Mouse (Mus musculus) adrenal gland, postnatal 25 days (tissue): Measurements from ENCODE around the gene Lrrn3. TPM values are rescaled to one million over a fixed set of nuclear protein-coding genes. Genes with fewer than 3 reads are reported as not detected.
A peak's percentile ranks its signal among the peaks of the same experiment; 100 is the strongest.

ENCODE experiments used
- DNase-seq: peaks from one replicate; pipeline ENCODE4 v3.0.0; 2021; ENCODE audit warnings: mixed read lengths
- long read RNA-seq: library from polyadenylated mRNA; stranded (forward); transcript quantifications from one replicate; pipeline ENCODE4 v2.0.0, GENCODE M21; 2021
- total RNA-seq: library from RNA; stranded (reverse); gene quantifications from 2 replicates; pipeline ENCODE4 v1.2.3, GENCODE M21; 2021

Lrrn3 gene
- 32.9 and 40.3 TPM in 2 replicates for total RNA-seq
- long read RNA-seq, transcript Lrrn3-201 (2 exons, 3,865 nt): major isoform, 19 of 24 reads
- long read RNA-seq, partial matches to known transcripts: 1 of 24 reads
- long read RNA-seq, other reads (novel, unspliced or antisense): 4 of 24 reads

DNA sequence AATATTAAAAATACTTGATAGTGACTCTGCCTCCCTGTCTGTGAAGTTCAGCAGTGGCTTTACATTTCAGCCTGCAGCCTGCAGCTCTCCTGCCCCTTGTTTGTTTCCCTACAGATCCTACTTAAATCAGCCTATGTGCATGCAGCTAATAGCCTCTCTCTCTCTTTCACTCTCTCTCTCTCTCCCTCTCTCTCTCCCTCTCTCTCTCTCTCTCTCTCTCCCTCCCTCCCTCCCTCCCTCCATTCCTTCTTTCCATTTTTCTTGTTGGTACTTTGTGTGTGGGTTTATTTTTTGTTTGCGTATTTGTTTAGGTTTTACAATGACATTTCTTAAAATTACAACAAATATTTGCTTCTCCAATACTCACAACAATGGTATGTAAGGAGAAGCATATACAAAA is at the start of gene Lrrn3:
TSS of gene Lrrn3 (minus strand) at position 101 of the 400 bp plus-strand sequence.
- no peak for DNase-seq

- no peak for DNase-seq
Measured at GRCm38 (mm10) chr12:41528410-41528809, 42.2 kb upstream of the Lrrn3 start.

DNA sequence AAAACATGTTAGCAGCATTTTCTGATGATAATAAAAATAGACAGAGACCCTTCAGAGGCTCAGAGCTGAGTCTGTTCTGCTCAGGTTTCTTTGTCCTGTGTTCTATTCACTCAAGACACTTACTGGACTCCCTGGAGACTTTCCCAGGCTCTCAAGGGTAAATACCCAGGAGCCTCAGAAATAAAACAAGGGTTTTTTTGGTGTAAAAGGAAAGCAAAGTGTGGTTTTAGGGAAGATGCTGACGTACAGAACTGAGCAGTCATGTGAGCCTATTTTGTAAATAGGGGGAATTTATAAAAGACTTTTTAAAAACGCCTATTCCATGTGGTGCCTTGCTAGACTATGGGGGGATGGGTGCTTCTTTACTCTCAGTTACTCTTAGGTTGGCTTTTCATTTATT is 40.5 kb upstream of the Lrrn3 start:
- DNase-seq: no peak

GRCm38 (mm10) chr12:41521671-41522070 is 35.4 kb upstream of the Lrrn3 start:
- peak; percentile 15 for DNase-seq

DNA sequence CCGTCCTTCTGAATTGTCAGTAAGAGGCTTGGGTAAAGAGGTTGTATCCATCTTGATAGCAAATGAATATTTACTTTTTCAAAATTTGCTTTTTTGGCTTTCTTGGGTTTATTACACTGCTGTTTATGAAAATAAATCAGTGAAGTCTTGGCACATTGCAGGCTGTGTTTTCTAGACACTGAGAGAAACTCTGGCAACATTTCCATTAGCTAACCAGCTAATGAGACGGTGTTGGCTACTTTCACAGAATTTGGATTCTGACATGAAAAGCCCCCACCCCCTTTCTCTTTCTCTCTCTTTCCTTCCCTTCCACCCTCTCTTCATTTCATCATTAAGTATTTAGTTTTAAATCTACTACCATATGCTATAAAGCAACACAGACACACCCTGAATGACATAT is 34.1 kb upstream of the Lrrn3 start:
- no peak for DNase-seq

DNA sequence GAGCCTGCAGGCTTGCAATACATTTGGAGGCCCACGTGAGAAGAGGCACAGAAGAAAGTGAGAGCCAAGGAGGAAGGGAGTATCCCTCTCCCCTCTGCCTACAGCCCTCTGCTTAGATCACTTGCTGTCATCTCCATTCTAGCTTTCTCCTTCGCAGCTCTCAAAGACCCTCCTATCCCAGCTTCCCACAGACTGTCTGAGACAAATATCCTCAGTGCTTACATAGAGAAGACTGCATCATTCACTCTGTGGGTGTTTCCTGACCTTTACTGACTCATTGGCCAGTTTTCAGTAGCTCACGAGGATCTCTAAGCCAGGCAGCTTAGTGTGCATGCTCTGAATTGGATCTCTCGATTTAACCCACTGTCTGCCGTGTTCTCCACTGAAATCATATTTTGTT is 32.7 kb upstream of the Lrrn3 start:
- no peak for DNase-seq

- no peak for DNase-seq
Measured at GRCm38 (mm10) chr12:41510588-41510987, 24.4 kb upstream of the Lrrn3 start.

DNA sequence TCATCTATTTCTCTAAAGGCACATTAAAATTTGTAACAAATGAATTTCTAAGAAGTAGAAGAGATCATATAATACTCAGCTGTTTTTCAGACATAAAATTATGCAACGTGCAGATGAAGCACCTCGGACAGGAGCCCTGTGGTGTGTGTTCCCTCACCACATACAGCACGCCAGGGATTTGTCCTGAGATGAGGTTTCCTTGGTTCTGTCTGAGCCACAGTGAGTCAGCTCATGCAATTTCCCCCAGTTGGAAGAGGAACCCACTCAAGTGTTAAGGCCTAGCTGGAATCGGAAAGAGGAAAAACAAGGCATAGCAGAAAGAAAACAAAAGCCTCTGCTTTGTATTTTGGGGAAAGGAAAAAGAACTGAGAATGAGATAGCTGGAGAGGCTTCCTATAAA is 22.4 kb upstream of the Lrrn3 start:
- no peak for DNase-seq

DNA sequence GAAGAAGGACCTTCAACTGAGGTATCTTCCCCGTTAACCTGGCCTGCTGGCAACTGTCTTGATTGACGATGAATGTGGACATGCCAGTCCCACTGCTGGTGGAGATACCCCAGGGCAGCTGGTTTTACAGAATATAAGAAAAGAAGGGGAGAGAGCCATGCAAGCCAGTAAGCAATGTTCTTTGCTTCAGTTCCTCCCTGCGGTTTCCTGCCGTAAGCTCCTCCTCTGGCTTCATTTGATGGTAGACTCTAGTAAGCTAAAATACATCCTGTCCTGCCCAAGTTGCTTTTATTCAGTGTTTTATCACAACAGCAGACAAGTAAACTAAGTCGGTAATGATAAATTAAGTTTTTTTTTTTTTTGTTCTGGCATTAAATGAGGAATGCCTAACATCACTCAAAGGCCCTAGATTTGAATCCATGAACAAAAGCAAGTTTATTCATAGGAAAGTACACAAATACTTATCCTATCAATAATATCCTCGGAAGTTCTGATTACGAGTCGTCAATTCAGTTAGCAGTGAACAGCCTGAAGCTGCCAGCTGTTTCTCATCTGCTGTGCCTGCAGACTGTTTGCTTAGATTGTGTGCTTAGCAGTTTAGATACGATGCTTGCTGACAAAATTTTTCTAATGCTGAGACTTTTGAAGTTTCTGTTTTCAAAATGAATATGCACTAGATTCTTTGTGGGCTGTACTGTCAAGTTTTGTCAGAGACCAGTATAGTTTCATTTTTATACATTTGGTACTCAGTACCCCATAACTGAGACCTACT is 14.0 kb upstream of the Lrrn3 start:
- no peak for DNase-seq

- no peak for DNase-seq
Measured at GRCm38 (mm10) chr12:41494620-41495019, 8.4 kb upstream of the Lrrn3 start.

GRCm38 (mm10) chr12:41487005-41487404 is 774 bp upstream of the Lrrn3 start:
- no peak for DNase-seq

- peak; percentile 65 for DNase-seq
Measured at GRCm38 (mm10) chr12:41485512-41486215, 567 bp downstream of the Lrrn3 start.

DNA sequence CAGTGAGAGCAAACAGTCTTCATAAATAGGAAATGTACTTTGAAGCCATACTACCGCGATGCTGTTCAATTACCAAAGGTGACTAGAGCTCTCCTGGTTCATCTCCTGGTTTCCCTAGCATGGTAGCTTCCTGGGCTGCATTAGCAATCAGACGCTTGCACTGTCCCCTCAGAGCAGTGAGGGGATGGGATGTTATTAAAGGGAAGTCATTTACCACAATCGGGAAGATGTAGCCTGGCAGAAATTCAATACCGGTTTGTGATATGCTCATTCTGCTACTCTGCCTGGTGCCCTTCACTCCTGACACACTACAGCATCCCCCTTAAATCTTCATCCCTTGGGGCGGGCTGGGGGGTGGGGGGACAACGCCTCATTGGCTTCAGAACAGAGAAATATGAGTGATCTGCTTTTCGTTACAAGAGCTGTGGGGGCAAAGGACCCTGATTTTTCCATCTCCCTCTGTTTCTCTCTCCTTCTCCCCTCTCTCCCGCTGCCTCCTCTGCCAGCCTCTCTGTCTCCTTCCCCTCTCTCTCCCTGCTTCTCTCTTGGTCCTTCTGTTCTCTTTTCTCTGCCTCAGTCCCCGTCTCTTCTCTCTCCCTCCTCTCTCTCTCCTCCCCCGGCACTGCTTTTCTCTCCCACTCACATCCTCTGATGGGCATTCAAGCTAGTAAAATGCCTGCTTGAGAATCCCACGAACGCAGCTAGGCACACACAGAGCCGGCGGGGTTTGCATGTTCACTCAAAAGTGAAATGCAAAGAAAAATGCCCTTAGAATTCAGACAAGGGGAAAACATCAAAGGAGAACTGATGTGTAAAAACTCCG is 1.3 kb downstream of the Lrrn3 start:
- peak; percentile 18 for DNase-seq

GRCm38 (mm10) chr12:41483593-41484451 is 2.4 kb downstream of the Lrrn3 start:
- DNase-seq: peak; percentile 24

- no peak for DNase-seq
Measured at GRCm38 (mm10) chr12:41483091-41483592, 3.1 kb downstream of the Lrrn3 start.

DNA sequence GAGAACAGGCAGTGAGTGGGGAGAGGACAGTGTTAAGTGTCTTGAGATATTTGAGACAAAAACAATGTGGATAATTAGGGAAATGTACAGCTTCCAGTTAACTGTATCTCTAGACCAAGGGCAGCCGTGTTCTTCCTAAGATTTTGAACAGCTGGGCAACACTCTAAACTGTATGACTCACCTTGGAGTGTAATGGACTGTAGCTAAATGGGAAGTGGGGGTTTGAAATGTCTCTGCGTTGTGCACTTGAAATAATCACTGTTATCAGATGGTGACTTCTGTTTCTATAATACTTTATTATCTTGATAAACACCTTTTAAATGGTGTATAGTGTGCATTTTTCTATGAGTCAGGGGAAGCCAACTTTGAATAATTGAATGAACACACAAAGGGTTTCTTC is 4.7 kb downstream of the Lrrn3 start:
- DNase-seq: no peak

- DNase-seq: no peak
Measured at GRCm38 (mm10) chr12:41469096-41469801, 17.0 kb downstream of the Lrrn3 start.

DNA sequence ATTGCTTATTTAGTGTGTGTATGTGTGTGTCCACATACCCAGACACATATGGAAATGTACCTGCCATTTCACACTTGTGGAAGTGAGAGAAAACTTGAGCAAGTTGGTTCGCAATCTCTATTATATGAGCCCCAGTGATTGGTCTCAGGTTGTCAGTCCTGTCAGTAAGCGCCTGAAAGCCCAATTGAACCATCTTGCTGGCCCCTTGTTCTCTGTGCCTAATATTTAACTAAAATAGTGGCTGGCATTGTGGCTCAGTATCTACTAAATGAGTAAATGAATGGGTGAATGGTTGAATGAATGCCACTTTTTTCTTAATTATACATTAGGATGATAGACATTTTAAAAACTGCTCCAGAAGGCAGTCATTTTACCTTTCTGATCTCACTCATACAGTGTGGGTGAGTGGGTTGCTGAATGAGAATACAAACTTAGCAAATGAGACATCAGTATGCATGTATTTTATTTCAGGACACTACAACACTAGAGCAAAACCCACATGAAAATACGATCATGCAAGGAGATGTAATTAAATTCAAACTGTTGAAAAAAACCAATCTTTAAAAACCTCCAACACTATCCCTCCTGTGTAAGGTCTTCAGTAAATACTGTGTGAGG is 17.7 kb downstream of the Lrrn3 start:
- no peak for DNase-seq

GRCm38 (mm10) chr12:41438446-41438845 is 47.8 kb downstream of the Lrrn3 start:
- DNase-seq: peak; percentile 23
